Mouse (Mus musculus) kidney, adult 2 months (tissue): ENCODE results near the gene Zfp473.

Experiments used
- CTCF ChIP-seq: fragments of 200-500 bp; conservative IDR thresholded peaks from 2 replicates; pipeline ENCODE4 v1.5.1; 2011; ENCODE audit warnings: low read depth, mild to moderate bottlenecking, control low read depth, low read length, moderate library complexity, mixed read lengths; ENCODE audit not compliant: insufficient read depth, insufficient read length
- POLR2A ChIP-seq: fragments of 200-500 bp; IDR thresholded peaks from one replicate; pipeline ENCODE4 v1.6.1; 2011; ENCODE audit warnings: low read depth, low read length, control low read depth

DNA sequence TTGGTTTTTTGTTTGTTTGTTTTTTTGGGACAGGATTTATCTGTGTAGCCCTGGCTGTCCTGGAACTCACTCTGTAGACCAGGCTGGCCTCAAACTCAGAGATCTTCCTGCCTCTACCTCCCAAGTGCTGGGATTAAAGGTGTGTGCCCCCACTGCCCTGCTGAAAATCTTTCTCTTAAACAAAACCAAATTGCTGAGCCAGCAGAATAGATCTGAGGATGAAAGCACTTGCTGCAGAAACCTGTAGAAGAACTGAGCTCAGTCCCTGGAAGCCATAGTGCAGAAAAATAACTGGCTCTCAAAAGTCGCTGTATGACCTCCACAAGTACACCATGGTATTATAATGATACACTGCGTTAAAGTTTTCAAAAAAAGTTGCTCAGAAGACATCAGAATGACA is 6.3 kb upstream of the Zfp473 start:
- TF ChIP-seq POLR2A (no peak), CTCF (no peak)
